Mouse (Mus musculus): ENCODE data around the gene Neu2.

Gene Neu2

DNA sequence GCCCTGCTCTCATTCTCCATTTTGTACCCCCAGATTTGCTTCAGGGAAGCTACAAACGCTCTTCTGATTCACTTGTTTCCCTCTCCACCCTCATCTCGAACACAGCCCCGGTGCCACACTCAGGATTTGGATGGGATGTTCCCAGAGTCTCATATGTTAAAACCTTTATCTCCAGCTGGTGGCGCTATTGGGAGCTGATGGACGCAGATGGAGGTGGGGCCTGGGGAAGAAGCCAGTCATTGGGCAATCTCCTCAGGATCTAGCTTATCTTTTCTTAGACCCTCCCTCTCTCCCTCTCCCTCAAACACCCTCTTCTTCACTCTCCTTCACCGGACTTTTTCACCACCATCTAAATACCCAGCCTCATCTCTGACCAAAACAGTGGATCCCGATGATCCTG is 31.9 kb downstream of the Neu2 start:
- peak; percentile 57 for DNase-seq

DNA sequence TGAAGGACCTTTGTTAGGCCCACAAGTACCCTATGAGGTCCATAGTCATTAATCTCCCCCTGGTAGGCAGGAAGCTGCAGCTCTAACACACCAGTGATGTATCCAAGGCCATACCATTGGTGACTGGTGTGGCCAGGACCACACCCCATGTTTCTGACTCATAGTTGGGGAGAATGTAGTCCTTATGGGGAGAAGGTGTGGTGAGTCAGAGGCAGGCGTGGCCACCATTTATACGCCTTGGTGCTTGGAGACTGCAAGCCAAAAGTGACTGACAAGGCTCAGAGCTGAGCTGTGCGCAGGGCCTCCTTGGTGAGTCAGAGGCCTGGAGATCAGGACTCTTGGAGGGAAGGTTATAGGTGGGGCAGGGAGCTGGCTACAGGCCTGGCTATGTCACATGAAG is 41.3 kb downstream of the Neu2 start:
- DNase-seq = no peak

DNA sequence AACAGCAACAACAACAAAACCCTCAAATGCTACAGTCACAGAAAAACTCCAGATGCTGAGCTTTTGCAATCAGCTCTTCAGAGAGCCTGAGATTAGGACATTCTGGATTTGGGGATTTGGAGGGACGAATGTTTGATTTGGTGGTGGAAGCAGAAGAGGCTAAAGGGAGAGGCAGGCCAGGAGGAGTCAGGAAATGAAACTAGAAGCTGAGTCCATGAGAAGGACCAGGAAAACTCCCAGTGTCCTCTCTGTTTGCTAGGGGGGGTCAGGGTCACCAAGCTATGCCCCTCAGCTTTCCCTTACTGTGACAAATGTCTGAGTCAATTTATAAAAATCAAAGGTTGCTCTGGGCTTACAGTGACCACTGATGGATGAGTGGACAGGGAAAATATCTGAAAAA is 43.9 kb downstream of the Neu2 start:
- no peak for DNase-seq

DNA sequence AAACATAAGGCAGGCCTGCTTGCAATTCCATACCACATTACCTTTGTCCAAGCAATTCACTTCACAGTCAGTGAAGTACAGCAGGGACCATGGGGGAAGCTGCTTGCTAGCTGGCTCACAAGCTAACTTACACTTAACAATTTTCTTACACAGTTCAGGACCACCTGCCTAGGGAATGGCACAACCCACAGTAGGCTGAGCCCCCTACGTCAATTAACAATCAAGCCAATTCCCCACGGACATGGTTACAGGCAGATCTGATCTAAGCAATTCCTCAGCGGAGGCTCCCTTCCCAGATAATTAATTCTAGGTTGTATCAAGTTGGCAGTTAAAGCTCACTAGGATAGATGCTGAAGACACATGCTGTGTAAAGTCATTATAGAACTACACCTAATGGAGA is 53.3 kb downstream of the Neu2 start:
- no peak for DNase-seq

DNA sequence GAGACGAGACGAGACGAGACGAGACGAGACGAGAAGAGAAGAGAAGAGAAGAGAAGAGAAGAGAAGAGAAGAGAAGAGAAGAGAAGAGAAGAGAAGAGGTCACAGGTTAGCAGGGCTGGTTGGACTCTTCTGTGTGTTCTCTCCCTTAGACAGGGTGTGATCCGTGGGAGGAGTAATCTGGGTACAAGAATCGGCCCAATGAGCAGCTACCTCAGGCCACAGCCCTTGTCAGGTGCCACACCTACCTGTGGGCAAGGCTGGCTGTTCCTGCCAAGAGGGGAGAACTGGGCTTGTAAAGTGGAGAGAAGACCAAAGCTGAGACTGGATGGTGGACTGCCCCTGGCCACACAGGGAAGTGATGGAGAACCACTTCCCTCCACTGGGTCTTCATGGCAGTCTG is 56.1 kb downstream of the Neu2 start:
- no peak for DNase-seq

DNA sequence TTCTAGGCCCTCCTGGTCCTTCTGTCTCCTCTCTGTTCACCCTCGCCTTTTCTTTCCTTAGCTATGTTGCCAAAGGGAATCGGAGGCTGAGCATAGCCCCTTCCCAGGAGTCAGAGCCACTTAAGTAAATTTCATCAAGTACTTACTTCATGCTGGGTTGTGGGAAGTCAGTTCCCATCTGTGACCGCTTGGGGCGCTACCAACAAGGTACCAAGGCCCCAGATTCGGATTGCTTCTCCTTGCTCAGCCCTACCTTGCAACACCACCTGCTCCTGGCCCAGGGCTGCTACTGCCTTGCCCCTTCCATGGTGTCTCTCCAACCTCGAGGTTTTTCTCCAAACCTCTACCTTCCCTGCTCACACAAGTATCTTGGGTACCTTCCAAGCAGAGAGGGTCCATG is 58.7 kb downstream of the Neu2 start:
- peak; percentile 26 for DNase-seq

DNA sequence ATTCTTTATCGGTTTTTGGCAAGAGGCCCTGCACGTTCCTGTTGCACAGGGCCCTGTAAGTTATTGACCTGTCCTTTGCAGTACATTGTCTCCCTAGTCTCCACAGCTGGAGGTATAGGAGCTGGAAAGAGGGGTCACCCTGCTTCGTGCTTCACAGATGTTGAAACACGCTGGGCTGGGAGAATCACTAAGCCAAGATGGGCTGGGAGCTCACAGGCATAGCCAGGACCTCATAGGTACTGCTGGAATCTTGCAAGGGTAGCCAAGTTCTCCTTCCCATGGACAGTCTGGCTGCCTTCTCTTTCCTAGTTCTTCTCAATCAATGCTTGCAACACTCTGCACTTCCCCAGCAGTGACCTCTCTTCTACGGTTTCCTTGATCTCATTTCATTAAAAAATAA is 63.6 kb downstream of the Neu2 start:
- DNase-seq = no peak

DNA sequence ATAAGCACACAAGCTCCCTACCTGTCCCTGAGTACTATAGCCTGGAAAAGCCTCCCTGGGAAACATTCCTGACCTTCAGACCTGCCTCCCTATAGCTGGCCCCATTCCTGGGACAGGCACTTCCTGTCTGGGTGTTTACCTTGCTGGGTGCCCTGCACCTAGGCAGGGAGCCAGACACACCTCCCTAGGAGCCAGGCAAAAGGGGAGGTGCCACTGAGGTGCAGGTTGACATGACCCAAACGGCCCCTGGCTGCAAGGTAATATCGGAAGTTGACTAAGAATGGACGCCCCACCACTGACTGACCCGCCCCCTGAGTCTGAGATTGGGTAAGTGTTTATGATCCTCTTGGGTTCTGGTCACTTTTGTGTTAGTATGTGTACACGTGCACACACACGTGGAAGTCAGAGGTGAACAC is 64.1 kb downstream of the Neu2 start, which contains the start of gene Ngef:
Gene Ngef, minus strand, starts transcription at position 71 of the 416 bp plus-strand sequence.
- DNase-seq = peak; percentile 82

DNA sequence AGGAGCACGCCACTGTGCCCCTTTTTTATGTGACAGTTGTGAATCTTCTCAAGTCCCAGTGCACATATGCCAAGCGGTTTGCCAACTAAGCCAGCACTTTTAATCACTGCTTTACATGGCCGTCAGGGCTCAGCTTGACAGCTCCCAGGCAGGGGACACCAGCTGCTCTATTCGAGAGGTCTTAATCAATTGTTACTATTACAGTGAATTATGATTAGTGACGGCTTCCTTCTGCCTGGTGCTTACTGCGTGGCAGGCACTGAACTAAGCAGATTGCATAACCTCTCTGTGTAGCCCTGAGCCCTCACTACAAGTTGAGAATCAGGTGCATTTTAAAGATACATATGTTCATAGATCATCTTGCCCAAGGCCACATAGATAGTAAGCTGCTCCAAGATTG is 64.7 kb downstream of the Neu2 start:
- no peak for DNase-seq

DNA sequence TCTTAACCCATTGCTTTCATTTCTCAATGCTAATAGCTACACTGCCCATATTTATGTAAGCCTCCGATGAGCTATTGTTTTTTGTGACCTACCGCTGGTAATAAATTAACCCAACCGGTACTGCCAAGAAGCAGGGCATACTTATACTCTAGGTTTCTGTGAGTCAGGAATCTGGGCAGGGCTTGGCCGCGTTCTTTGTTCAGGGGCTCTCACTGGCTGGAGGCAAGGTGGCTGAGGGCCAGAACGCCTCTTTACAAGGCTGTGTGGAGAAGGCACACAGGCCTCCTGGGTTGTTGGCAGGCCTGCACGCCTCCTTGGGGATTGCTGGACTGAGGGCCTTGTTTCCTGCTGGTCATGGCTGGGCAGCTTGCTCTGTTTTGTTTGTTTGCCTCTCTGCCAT is 65.1 kb downstream of the Neu2 start:
- peak; percentile 90 for DNase-seq

DNA sequence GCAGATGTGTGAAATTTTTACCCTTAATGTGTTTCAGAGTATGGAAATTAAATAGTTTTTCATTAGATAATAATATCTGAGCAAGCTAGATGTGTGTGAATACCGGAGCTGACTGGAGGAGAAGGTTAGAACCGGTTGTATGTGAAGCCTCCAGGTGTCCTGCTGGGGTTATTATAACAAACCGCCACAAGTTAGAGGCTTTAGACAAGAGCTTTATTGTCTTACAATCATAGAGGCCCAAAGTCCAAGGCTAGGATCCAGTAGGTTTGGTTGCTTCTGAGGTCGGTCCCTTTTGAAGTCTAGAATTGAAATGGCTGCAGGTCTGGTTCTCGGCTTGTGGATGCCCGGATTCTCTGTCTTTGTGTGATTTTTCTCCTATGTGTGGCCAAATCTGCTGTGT is 69.3 kb downstream of the Neu2 start:
- no peak for DNase-seq

DNA sequence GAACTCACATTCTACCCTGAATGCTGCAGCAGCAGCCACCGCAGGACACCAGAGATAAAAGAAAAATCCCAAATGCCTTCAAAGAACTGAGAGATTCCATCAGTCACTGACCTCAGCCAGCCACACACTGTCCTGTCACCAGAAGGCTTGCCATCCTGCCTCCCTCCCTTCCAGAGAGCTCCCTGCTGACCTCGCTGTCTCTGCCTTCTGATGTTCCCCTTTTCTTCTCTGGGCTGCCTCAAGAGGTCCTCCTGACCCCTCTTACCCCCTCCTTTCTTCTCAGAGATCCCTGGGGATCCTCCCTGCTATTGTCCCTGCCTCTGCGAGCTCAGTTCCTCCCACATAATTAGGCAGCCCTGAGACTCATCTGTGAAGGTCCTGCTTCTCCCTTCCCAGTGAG is 71.1 kb downstream of the Neu2 start:
- DNase-seq = no peak

DNA sequence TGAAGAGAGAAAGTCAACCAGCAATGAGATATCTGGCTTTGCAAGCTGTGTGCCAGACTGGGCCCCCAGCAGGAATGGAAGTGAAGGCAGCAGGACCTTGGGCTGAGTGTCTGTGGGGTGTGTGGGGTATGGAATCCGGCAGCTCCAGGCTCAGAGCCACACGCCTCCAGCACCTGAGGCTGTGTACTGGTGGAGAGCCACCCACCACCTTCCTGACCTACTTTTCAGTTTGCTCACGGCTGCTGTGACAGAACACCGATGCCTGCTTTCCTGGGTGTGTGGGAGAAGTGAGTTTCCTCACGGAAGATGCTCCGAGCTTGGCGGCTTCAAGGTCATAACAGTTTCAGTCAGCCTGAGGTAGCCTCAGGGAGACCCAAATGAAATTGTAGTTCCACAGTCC is 79.5 kb downstream of the Neu2 start:
- no peak for DNase-seq

DNA sequence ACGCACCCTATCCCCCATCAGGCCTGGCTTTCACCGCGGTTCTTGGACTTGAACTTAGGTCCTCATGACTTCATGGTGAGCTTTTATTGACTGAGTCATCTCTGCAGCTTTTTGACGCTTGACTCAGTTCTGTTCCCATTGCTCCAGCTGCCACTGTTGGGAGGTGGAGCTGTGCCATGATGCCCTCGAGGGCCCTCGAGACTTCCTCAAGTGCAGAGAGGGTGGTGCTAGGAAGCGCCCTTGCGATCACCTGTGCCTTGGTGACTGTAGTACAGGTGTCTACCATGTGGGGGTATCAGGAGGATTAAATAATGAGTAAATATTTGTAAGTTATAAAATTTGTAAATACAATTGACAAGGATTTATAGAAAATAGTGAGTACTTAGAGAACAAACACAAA is 80.3 kb downstream of the Neu2 start:
- no peak for DNase-seq

DNA sequence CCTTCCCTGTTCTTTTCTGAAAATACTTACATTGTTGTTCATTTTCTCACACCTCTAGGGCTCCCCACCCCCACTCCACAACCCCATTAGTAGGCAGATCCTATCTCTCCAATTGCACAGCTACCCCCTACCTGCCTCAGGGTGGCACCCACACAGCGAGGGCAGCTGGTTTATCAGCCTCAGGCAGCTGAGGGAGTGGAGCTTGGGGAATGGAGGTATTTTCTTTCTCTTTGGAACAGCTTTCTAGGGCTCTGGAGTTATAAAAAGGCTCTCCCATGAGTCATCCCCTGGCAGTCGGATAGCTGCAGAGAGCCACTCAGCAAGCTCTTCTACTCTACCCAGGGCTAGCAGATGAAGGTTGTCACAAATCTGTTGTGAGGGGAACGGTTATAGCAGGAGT is 84.6 kb downstream of the Neu2 start:
- DNase-seq = no peak

DNA sequence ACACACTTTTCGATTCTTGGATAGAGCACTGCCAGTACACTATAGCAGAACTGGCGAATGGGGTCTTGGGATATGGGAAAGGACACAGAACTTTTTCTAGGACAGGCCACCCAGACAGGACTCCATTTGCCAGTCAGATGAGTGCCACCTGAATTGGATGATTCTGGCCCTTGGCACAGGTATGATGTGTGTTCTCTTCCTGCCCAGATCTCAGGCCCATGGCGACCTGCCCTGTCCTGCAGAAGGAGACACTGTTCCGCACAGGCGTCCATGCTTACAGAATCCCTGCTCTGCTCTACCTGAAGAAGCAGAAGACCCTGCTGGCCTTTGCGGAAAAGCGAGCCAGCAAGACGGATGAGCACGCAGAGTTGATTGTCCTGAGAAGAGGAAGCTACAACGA is 85.0 kb downstream of the Neu2 start:
- no peak for DNase-seq

DNA sequence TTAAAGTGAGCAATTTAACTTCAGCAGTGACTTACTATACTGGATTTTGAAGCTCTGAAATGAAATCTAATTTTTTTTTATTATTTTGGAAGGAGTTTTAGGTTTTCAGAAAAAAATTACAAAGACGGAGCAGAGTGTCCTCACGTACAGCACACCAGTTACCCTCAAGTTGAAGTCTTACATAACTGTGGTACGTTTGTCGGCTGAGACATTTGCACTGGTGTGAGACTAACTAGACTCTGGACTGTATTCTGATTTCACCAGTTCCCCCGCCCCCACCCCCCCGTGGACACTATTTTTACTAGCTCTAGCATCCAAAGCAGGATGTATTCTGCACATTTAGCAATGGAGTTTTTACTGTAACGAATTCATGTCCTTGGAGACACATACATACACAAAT is 90.8 kb downstream of the Neu2 start:
- DNase-seq = no peak

DNA sequence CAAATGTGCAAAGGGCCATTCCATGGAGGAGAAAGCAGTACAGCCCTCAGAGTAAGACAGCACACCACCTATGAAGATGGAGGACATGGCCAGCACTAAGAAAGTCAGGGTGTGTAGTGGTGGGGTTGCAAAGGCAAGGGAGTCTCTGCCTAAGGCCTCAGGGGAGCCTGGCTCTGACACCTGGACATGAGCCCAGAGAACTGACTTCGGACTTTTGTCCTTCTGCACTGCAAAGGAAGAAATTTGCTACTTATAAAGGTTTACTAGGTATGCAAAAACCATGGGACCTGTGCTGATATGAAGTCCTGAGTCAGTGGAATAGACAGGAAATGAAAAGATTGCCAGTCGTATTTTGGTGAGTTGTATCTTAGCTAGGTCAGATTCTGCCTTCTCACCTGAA is 92.1 kb downstream of the Neu2 start:
- no peak for DNase-seq

DNA sequence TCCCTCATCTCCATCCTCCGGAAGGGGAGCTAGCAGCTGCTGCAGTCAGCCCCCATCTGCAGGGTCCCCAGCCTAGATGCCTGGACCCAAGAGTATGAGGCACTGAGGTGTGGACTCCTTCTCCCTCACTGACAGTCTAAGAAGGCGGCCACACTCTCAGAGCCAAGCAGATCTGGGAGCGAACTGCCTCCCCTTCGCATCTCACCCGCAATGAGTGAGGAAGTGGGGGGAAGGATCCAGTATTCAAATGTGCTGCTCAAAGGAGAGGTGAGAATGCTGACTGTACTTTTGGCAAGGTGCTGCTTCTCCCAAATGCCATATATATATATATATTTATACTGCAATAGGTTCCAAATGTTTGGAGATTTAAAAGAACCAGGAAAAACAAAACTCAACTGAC is 93.7 kb downstream of the Neu2 start:
- no peak for DNase-seq

DNA sequence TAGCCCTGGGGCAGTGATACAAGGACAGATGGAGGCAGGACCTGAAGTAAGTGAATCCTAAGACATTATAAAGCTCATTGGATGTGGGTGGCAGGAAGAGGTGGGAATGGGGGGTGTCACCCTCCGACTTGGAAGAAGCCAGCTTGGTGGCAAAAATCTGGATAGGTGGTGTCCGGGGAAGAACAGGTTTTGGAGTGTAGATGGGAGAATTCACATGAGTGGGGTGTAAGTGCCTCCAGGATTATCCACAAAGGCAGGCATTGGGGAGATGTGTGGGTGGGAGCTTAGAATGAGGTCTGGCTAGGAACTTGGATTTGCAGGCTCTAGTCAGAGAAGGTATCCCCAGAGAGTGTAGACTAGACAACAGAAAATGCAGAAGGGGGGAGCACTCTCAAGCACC is 95.6 kb downstream of the Neu2 start:
- DNase-seq = no peak

DNA sequence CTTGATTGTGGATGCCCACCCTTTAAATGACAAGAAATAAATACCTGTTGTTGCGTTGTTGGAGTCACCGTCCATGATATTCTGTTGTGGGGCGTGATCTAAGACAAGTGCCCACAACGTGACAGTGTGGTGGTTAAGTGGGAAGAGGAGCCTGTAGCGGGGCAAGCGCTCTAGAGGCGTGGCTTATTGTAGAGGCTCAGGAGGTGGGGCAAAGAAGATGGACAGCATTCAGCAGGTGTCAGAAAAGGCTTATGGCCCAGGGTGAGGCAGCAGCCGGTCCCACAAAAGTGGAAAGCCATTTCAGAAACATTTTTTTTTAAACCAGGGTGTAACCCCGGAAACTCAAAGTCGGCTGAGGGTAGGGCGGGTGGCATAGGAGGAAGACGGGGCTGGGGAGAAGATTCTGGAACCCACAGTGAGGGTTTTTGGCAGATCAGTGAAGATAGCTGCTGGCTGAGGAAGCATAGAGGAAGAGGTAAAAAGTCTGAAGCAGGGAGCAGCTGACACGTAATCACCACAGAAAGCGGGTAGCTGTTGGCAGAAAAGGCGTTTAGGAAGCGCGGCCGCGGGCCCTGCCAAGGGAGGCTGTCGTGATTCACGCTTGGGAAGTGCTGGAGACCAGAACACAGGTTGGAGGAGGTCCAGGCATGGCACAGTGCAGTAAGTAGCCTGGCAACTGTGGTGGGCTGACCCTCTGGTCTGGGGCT is 97.8 kb downstream of the Neu2 start:
- peak; percentile 51 for DNase-seq

DNA sequence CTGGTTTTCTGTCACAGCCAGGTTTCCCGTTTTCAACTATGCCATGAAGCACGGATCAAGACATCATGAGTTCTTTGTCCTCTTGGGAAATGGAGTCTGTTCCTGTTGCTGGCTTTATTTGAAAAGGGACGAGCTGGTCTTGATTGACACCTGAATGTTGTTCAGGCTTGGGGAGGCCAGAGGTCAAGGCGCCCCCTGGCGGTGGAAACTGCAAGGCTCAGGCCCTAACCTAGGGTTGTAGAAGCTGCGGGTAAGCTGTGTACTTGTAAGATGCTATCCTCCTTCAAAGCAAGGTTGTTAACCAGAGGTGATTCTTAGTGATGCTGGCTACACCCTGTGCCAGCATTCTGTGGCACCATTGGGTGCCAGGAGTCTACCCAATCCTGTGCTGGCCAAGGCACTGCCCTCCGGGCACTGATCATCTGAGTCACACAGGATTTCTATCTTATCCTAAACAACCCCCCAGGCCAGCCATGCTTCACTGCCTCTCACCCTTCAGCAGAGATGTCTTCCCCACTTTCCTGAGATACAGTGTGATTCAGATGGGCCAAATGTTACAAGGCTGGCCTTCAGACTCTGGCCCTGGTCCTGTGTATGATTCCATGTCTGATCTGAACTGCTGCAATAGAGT is 98.8 kb downstream of the Neu2 start:
- peak; percentile 76 for DNase-seq

DNA sequence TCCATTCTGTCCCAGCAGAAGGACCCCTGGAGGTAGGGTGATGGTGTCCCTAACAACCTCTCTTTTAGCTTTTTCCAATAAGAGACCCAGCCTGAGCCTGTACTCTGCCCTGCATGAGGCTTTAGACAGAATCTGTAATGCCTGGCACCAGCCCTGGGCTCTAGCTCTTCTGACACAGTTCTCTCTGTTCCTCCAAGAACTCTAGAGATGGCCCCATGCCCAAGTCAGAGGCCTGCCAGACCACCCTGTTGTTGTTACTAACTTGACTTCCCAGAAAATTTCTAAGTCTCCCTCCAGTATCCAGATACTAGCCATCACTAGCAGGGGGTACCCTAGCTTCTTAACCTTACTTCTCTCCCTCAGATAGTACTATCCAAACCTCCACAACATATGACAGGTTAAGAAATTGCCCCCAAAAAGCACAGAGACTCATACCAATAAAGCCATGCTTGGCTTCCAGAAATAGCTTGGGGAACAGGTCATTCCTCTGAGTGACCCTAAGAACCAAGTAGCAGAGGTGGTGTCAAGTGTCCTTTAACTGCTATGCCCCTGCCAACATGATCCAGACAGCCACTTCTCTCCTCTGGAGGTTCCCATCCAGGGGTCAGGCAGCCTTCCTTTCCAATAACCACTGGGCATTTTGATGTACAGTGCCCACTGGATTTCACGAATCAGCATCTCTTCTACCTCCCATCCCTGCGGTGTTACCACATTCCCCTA is 105.0 kb downstream of the Neu2 start:
- DNase-seq = no peak

DNA sequence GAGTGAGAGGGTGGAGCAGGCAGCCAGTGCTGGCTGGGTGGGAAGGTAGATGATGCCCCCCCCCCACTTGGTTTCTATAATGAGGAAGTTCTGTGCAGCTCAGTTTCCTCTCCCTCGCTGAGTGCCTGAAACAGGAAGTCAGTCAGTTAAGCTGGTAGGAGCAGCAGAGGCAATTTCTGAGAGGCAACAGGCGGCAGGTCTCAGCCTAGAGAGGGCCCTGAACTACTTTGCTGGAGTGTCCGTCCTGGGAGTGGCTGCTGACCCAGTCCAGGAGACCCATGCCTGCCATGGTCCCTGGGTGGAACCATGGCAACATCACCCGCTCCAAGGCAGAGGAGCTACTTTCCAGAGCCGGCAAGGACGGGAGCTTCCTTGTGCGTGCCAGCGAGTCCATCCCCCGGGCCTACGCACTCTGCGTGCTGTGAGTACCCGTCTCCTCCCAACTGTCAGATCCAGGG is 110.6 kb downstream of the Neu2 start, which contains the start of gene Inpp5d:
Gene Inpp5d, plus strand, starts transcription at position 102 of the 458 bp plus-strand sequence.
- peak; percentile 49 for DNase-seq
